In the genomic region with DNA sequence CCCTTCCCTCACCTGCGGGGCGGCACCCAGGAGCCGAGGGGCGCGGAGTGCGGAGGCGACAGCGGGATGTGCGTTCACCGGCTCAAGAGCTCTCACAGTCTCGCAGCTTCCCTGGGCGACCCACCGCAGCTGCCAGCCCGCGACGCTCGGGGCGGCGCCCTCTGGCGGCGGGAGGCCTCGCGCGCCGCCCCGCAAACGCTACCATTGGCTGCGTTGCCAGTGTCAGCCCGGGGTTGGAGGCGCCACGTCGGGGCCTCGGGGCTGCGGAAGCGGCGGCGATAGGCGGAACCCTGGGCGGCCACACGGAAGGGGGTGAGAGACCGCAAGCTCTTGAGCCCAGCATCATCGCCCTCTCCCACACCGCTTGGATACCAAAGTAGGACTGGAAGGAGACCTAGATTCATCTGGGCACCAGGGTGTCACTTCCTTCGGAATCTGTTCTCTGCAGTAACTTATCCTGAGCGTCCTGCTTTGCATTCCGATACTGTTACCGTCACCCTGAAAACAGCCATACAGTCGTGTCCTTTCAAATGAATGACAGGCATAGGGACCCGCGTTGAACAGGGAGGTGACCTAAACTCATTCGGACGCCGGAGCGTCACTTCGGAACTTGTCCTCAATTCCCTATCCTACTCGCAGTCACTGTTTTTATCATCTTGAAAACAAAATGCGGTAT, we compare ENCODE assay signal across 8 mouse cellular contexts. TPM values are rescaled to one million over a fixed set of nuclear protein-coding genes. Genes with fewer than 3 reads are reported as not detected.
DNase-seq lines count a peak whose midpoint lies in the region; ATAC-seq lines count a peak whose summit lies in the region.

A gene (minus strand): TSS at position 186 of the 676 bp plus-strand sequence.

- H3K27me3 ChIP-seq in intestine, embryonic 14.5 days (replicated peaks; ENCODE audit: control insufficient read depth, insufficient read depth, low read length), result no peaks in the 10 kb centered on the region

- H3K4me2 ChIP-seq in intestine, embryonic 14.5 days (ENCODE audit: low read length), result peak within 1 kb of the TSS; percentile 84

- H3K9ac ChIP-seq in intestine, embryonic 14.5 days (ENCODE audit: low read length), result peak within 1 kb of the TSS; percentile 85

- H3K36me3 ChIP-seq in intestine, embryonic 14.5 days (ENCODE audit: control insufficient read depth, insufficient read depth, low read length), result no peaks in the 10 kb centered on the region

- H3K4me3 ChIP-seq in intestine, embryonic 14.5 days (ENCODE audit: low read depth, low read length), result peak within 1 kb of the TSS; percentile 97

- ATAC-seq in intestine, embryonic 14.5 days (replicated peaks; ENCODE audit: low FRiP score, low TSS enrichment, low read depth), result peak; percentile 93

- intact Hi-C loops in left cerebral cortex, postnatal 14 days (cut with DNase I), result loop anchor here (10.0 kb wide), 1 partner anchor 302 kb away; no protein-coding TSS in a partner anchor

- peak within 1 kb of the TSS; percentile 84 for H3K27ac ChIP-seq in intestine, embryonic 14.5 days (ENCODE audit: low read depth)

- H3K4me1 ChIP-seq in intestine, embryonic 14.5 days (replicated peaks; ENCODE audit: control insufficient read depth, insufficient read depth, low read length), result no peaks in the 10 kb centered on the region; the same call in none of the 2 replicates

- H3K9me3 ChIP-seq in intestine, embryonic 14.5 days (ENCODE audit: control insufficient read depth, low read length), result no peaks in the 10 kb centered on the region

- DNase-seq in adrenal gland, adult (ENCODE audit: inconsistent age in 2 of 2, low spot score in 1 of 2), result peak; percentile 94 to 97
- peak; percentile 93 for DNase-seq in embryo, embryonic 10.5 days (ENCODE audit: low spot score)
- peak; percentile 92 for DNase-seq in gastrocnemius, postnatal 25 days
- peak; percentile 92 for DNase-seq in intestine, embryonic 14.5 days (ENCODE audit: low spot score)
- DNase-seq in left cerebral cortex, postnatal 14 days (ENCODE audit: low spot score in 2 of 2), result peak; percentile 89 to 90
- DNase-seq in mesoderm, embryonic 11.5 days (ENCODE audit: low read depth, low spot score), result peak; percentile 92
- peak; percentile 78 to 88 for DNase-seq in right cerebral cortex, postnatal 36 days (ENCODE audit: low spot score in 2 of 2)
- peak; percentile 92 for DNase-seq in yolk sac, embryonic 10.5 days (ENCODE audit: low spot score)

- under 1% methylated on average over 55 of the region's 57 CpGs for WGBS in intestine, embryonic 14.5 days

RNA-seq across cellular contexts. Expression of the gene that starts here (rescaled TPM):
- total RNA-seq in gastrocnemius, postnatal 25 days (2021), result 10 to 100 TPM; 18.0 to 18.5 TPM
- 94.7 and 107 TPM in 2 replicates for polyA plus RNA-seq in intestine, embryonic 14.5 days (2014; fragmentation: Nextera tagmentation; extraction: Ambion mirVana)
- total RNA-seq in left cerebral cortex, postnatal 14 days (2021), result 10 to 100 TPM; 54.2 to 68.5 TPM

Comparison
In these comparisons a context has a peak if more than half of its experiments do, and no peak if none do; other contexts are left out.
1. Peak in every context shown above with its lines: DNase-seq, ATAC-seq, H3K4me3 ChIP-seq and H3K27ac ChIP-seq.